Mouse (Mus musculus) embryo, embryonic 9.5 days (tissue): ENCODE results near the gene Phf12.

Experiments used
- DNase-seq: peaks from one replicate; pipeline ENCODE4 v3.0.0-alpha.2; 2017; ENCODE audit errors: extremely low spot score

The Phf12 gene

GRCm38 (mm10) chr11:78073577-78074276 is 91.2 kb downstream of the Phf12 start:
- DNase-seq = no peak

DNA sequence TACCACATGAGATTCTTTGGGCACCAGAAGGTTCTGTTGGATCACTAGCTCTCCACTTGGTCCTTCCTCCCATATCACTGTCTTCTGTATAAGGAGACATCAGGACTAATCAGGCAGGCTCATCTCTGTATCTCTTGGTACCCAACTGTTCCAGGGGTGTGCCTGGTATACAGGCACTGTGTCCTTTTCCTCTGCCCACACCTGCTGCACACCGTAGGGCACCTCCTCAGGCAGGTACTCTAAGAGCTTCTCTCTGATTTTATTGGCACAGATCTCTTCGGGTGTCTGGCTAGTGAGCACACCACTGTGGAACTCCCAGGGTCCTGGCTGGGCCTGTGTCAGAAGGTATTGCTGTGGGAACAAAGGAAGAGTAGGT is 91.7 kb downstream of the Phf12 start:
- DNase-seq = no peak

DNA sequence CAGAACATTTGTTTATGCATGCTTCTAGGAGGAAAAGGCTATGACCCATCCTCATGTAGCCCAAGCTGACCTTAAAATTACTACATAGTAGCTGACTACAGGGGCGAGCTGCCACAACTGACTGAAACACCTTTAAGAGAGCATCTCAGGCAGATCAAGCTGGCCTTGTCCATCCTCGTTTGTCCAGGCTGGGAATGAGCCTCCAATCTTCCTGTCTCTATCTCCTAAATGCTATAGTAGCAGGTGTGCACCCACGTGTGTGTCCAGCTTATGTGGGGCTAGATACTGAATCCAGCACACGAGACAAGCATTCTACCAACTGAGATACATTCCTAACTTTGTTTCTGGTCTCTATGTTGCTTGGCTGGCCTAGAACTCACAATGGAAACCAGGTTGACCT is 92.1 kb downstream of the Phf12 start:
- no peak for DNase-seq
